Mouse (Mus musculus): Measurements from ENCODE around the gene Hes3. TPM values are rescaled to one million over a fixed set of nuclear protein-coding genes. Genes with fewer than 3 reads are reported as not detected.

Hes3 gene
- polyA plus RNA-seq, 1 experiment from 2014 or later: not detected

GRCm38 (mm10) chr4:152296371-152296770 lies 4.9 kb upstream of the Hes3 start:
- ATAC-seq (ENCODE audit: low read depth): no peak
- Histone ChIP-seq H3K36me3 (ENCODE audit: control insufficient read depth, insufficient read depth, low read length) (peaks cover 11% of the 10 kb centered on the region; the same call in 1 of the 2 replicates), H3K9me3 (ENCODE audit: control insufficient read depth, low read length) (no peaks in the 10 kb centered on the region), H3K27ac (ENCODE audit: low read length) (peak overlapping the region; percentile 51), H3K4me3 (ENCODE audit: low read length) (peak overlapping the region; percentile 65), H3K27me3 (ENCODE audit: control insufficient read depth, insufficient read depth, low read depth, low read length) (peaks cover 12% of the 10 kb centered on the region), H3K4me1 (replicated peaks; ENCODE audit: control insufficient read depth, insufficient read depth, low read length) (peaks cover 15% of the 10 kb centered on the region), H3K4me2 (ENCODE audit: low read depth, low read length) (peak overlapping the region; percentile 62), H3K9ac (ENCODE audit: low read length) (peak overlapping the region; percentile 72)
- 8% methylated on average over 8 of the region's 8 CpGs for WGBS

- ATAC-seq (ENCODE audit: low read depth): no peak
- Histone ChIP-seq H3K4me3 (ENCODE audit: low read length) (no peak overlapping the region), H3K4me1 (replicated peaks; ENCODE audit: control insufficient read depth, insufficient read depth, low read length) (peaks cover 15% of the 10 kb centered on the region), H3K27me3 (ENCODE audit: control insufficient read depth, insufficient read depth, low read depth, low read length) (peaks cover 17% of the 10 kb centered on the region), H3K9me3 (ENCODE audit: control insufficient read depth, low read length) (no peaks in the 10 kb centered on the region), H3K27ac (ENCODE audit: low read length) (peak overlapping the region; percentile 44), H3K9ac (ENCODE audit: low read length) (no peak overlapping the region), H3K4me2 (ENCODE audit: low read depth, low read length) (no peak overlapping the region), H3K36me3 (ENCODE audit: control insufficient read depth, insufficient read depth, low read length) (peaks cover 11% of the 10 kb centered on the region; the same call in 1 of the 2 replicates)
- 14% methylated on average over 4 of the region's 4 CpGs for WGBS
Observed at GRCm38 (mm10) chr4:152295916-152296315, 4.5 kb upstream of the Hes3 start.

- H3K36me3 ChIP-seq (ENCODE audit: control insufficient read depth, insufficient read depth, low read length): no peaks in the 10 kb centered on the region
- H3K4me3 ChIP-seq (ENCODE audit: low read length): no peak overlapping the region
- no peaks in the 10 kb centered on the region for H3K9me3 ChIP-seq (ENCODE audit: control insufficient read depth, low read length)
- H3K4me1 ChIP-seq (replicated peaks; ENCODE audit: control insufficient read depth, insufficient read depth, low read length): peaks cover 15% of the 10 kb centered on the region
- 0 out of 2 replicates have a peak overlapping the region, but pooled peaks have one; percentile 16 for H3K27ac ChIP-seq (ENCODE audit: low read length)
- H3K9ac ChIP-seq (ENCODE audit: low read length): no peak overlapping the region
- no peak for ATAC-seq (ENCODE audit: low read depth)
- 46% methylated on average over 10 of the region's 10 CpGs for WGBS
- H3K27me3 ChIP-seq (ENCODE audit: control insufficient read depth, insufficient read depth, low read depth, low read length): peaks cover 32% of the 10 kb centered on the region
- H3K4me2 ChIP-seq (ENCODE audit: low read depth, low read length): no peak overlapping the region
Observed at GRCm38 (mm10) chr4:152294188-152294929, 2.9 kb upstream of the Hes3 start.

GRCm38 (mm10) chr4:152292102-152292765 lies 772 bp upstream of the Hes3 start:
- 20% methylated on average over 12 of the region's 12 CpGs for WGBS
- Histone ChIP-seq H3K27me3 (ENCODE audit: control insufficient read depth, insufficient read depth, low read depth, low read length) (peaks cover 46% of the 10 kb centered on the region), H3K4me2 (ENCODE audit: low read depth, low read length) (no peak overlapping the region), H3K9ac (ENCODE audit: low read length) (no peak overlapping the region), H3K36me3 (ENCODE audit: control insufficient read depth, insufficient read depth, low read length) (no peaks in the 10 kb centered on the region), H3K4me1 (replicated peaks; ENCODE audit: control insufficient read depth, insufficient read depth, low read length) (peaks cover 8% of the 10 kb centered on the region; the same call in 1 of the 2 replicates), H3K27ac (ENCODE audit: low read length) (no peak overlapping the region), H3K9me3 (ENCODE audit: control insufficient read depth, low read length) (no peaks in the 10 kb centered on the region), H3K4me3 (ENCODE audit: low read length) (no peak overlapping the region)
- ATAC-seq (ENCODE audit: low read depth): no peak

- no peak overlapping the region for H3K4me3 ChIP-seq (ENCODE audit: low read length)
- peaks cover 58% of the 10 kb centered on the region for H3K27me3 ChIP-seq (ENCODE audit: control insufficient read depth, insufficient read depth, low read depth, low read length)
- H3K9ac ChIP-seq (ENCODE audit: low read length): no peak overlapping the region
- H3K27ac ChIP-seq (ENCODE audit: low read length): no peak overlapping the region
- H3K4me1 ChIP-seq (replicated peaks; ENCODE audit: control insufficient read depth, insufficient read depth, low read length): peaks cover 11% of the 10 kb centered on the region
- no peak for ATAC-seq (ENCODE audit: low read depth)
- WGBS: 24% methylated on average over 11 of the region's 11 CpGs
- H3K4me2 ChIP-seq (ENCODE audit: low read depth, low read length): no peak overlapping the region
- H3K36me3 ChIP-seq (ENCODE audit: control insufficient read depth, insufficient read depth, low read length): no peaks in the 10 kb centered on the region
- H3K9me3 ChIP-seq (ENCODE audit: control insufficient read depth, low read length): no peaks in the 10 kb centered on the region
Observed at GRCm38 (mm10) chr4:152290991-152291390, 471 bp downstream of the Hes3 start.

- Histone ChIP-seq H3K27ac (ENCODE audit: low read length) (no peak overlapping the region), H3K36me3 (ENCODE audit: control insufficient read depth, insufficient read depth, low read length) (no peaks in the 10 kb centered on the region), H3K4me2 (ENCODE audit: low read depth, low read length) (0 out of 2 replicates have a peak overlapping the region, but pooled peaks have one; percentile 18), H3K27me3 (ENCODE audit: control insufficient read depth, insufficient read depth, low read depth, low read length) (peaks cover 64% of the 10 kb centered on the region), H3K9me3 (ENCODE audit: control insufficient read depth, low read length) (no peaks in the 10 kb centered on the region), H3K9ac (ENCODE audit: low read length) (no peak overlapping the region), H3K4me3 (ENCODE audit: low read length) (no peak overlapping the region), H3K4me1 (replicated peaks; ENCODE audit: control insufficient read depth, insufficient read depth, low read length) (peaks cover 7% of the 10 kb centered on the region)
- under 1% methylated on average over 39 of the region's 39 CpGs for WGBS
- no peak for ATAC-seq (ENCODE audit: low read depth)
Observed at GRCm38 (mm10) chr4:152290385-152290784, 1.1 kb downstream of the Hes3 start.

- Histone ChIP-seq H3K27me3 (ENCODE audit: control insufficient read depth, insufficient read depth, low read depth, low read length) (peaks cover 83% of the 10 kb centered on the region), H3K36me3 (ENCODE audit: control insufficient read depth, insufficient read depth, low read length) (no peaks in the 10 kb centered on the region), H3K27ac (ENCODE audit: low read length) (no peak overlapping the region), H3K4me2 (ENCODE audit: low read depth, low read length) (no peak overlapping the region), H3K9ac (ENCODE audit: low read length) (no peak overlapping the region), H3K4me1 (replicated peaks; ENCODE audit: control insufficient read depth, insufficient read depth, low read length) (peaks cover 8% of the 10 kb centered on the region), H3K9me3 (ENCODE audit: control insufficient read depth, low read length) (no peaks in the 10 kb centered on the region), H3K4me3 (ENCODE audit: low read length) (no peak overlapping the region)
- ATAC-seq (ENCODE audit: low read depth): no peak
- WGBS: 55% methylated on average over 18 of the region's 18 CpGs
Observed at GRCm38 (mm10) chr4:152288398-152288945, 3.0 kb downstream of the Hes3 start.

- no peak overlapping the region for H3K9ac ChIP-seq (ENCODE audit: low read length)
- H3K27me3 ChIP-seq (ENCODE audit: control insufficient read depth, insufficient read depth, low read depth, low read length): peaks cover 91% of the 10 kb centered on the region
- peaks cover 16% of the 10 kb centered on the region for H3K4me1 ChIP-seq (replicated peaks; ENCODE audit: control insufficient read depth, insufficient read depth, low read length)
- no peak overlapping the region for H3K4me3 ChIP-seq (ENCODE audit: low read length)
- H3K27ac ChIP-seq (ENCODE audit: low read length): no peak overlapping the region
- H3K4me2 ChIP-seq (ENCODE audit: low read depth, low read length): no peak overlapping the region
- H3K36me3 ChIP-seq (ENCODE audit: control insufficient read depth, insufficient read depth, low read length): no peaks in the 10 kb centered on the region
- no peak for ATAC-seq (ENCODE audit: low read depth)
- no peaks in the 10 kb centered on the region for H3K9me3 ChIP-seq (ENCODE audit: control insufficient read depth, low read length)
- WGBS: 20% methylated on average over 19 of the region's 19 CpGs
Observed at GRCm38 (mm10) chr4:152287317-152288120, 3.9 kb downstream of the Hes3 start.
